Mouse (Mus musculus): ENCODE measurements around the gene Plb1. TPM values are rescaled to one million over a fixed set of nuclear protein-coding genes. Genes with fewer than 3 reads are reported as not detected.

The Plb1 gene
- polyA plus RNA-seq, 2 experiments from 2014 or later = not detected

DNA sequence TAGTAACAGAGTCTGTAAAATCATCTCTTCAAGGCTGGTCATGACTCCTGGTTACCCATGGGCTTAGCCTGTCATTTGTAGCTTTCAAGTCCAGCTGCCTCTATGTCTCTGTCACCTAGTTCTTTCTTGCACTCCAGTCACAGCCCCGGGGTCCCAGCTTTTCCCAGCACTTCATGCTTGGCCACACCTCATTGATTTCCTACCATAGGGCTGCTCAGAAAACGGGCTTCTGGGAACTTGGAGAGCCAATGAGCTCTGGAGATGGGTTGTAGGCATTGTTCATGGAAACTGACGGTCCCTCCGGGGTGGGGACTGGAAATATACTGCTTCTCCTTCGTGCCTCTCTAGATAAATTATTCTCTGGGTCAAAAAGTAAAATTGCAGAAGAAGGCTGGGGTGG, 28.2 kb downstream of the Plb1 start:
- no peak for ATAC-seq

DNA sequence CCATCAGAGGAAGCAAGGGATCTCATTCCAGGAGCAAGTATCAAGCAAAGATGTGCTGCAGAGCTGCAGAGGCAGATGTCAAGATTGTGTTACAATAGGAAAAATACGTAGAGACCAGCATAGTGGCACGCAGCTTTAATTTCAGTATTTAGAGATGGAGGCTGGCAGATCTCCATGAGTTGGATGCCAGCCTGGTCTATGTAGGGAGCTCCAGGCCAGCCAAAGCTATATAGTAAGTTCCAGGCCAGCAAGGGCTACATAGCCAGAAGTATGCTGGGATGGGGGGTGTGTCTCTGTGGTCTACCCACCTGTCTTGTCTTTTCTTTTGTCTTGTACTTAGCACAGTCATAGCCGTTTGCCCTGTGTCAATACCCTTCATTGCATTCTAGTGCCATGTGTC, 28.7 kb downstream of the Plb1 start:
- ATAC-seq = no peak

GRCm38 (mm10) chr5:32262534-32262933, 30.0 kb downstream of the Plb1 start:
- no peak for ATAC-seq

GRCm38 (mm10) chr5:32272502-32272901, 40.0 kb downstream of the Plb1 start:
- no peak for ATAC-seq

GRCm38 (mm10) chr5:32278000-32278694, 45.6 kb downstream of the Plb1 start:
- ATAC-seq = no peak

DNA sequence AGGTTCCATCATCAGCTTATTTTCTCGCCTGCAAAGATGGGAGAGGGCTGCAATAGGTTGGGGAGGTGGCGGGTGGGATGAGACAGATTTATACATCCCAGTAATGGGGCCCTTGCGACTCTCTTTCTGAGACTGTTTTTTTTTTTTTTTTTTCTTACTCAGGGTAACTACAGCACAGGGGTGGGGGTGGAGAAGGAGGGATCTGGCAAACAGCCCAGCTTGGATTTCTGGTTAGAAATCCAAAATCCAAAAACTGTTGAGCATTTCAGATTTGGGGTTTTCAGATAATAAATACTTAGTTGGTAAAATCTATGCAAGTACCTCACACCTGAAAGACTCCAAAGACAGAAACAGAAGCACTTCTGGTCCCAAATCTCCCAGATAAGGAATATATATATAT, 47.6 kb downstream of the Plb1 start:
- ATAC-seq = no peak

GRCm38 (mm10) chr5:32282345-32282744, 49.8 kb downstream of the Plb1 start:
- no peak for ATAC-seq

GRCm38 (mm10) chr5:32283457-32283856, 50.9 kb downstream of the Plb1 start:
- no peak for ATAC-seq

GRCm38 (mm10) chr5:32286315-32286714, 53.8 kb downstream of the Plb1 start:
- no peak for ATAC-seq

DNA sequence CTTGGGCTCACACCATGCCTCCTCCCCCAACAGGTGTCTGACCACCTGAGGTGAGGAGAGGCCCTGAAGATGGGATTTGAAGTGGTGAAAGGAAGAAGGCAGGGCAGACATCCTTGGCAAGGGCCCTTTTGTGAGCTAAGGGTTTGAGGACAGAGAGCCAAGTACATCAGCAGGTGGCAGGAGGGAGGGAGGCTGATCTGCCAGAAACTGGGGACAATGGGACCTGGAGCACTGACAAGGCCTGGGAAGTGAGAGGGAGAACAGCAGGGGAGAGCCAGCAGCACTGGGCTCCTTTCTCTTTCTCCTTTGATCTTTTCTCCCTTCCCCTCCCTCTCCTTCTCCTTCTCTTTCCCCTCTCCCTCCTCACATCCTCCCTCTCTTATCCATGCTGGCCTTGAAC, 55.5 kb downstream of the Plb1 start:
- no peak for ATAC-seq

DNA sequence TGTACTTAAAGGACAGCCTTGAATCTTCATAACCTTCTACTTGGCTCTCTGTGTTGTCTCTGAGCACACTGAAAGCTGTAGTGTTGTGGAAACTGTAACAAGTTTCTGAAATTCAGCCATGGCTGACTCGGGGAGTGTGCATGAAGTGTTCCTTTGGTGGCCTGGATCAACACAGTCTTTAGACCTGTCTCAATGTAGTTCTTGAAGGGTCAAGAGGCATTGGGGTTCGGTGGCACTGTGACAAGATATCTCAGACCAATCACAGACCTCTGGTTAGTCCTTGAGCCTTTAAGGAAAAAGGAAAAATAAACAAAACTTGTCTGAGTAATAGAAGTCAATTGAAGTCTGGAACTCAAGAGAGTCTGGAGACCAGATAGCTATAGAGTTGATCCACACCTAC, 58.8 kb downstream of the Plb1 start:
- no peak for ATAC-seq

DNA sequence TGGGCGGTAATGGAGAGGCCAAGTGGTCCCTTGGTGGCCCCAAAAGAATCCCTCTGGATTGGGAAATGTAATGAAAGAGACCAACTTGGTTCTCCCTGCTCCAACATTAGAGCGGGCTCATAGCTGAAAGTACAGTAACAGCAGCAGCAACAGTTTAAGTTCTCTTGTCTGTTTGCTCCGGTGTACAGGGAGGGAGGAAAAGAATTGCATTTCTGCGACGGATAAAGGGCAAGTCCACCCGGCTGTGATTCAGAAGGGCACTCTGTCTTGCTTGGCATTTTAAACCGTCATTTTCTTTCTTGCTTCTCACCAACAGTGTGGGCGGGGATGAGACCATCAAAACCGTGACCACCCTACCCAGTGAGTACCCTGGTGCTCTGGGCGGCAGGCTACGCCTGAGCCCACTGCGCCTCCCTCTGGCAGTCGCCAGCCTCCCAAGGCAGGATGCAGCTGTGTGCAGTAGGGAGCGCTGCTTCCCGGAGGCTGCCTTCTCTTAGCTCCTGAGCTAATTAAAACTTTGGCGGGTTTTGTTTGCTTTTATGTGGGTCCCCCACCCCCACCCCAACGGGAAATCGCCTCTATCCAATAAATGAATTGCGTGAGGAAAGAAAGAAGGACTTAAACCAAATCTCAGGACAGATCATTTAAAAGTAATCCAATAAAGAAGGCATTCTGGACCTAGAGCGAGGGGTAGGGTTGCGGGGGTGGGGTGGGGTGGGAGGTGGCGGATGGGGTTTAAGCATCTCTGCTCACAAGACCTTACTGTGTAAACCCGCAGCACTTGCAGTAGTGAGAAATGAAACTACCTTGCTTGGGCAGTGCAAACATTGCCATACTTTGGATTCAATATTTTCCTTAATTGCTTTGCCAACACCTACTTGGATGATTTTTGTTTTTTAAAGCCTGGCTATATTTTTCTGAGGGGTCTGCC, 70.7 kb downstream of the Plb1 start:
- no peak for ATAC-seq

DNA sequence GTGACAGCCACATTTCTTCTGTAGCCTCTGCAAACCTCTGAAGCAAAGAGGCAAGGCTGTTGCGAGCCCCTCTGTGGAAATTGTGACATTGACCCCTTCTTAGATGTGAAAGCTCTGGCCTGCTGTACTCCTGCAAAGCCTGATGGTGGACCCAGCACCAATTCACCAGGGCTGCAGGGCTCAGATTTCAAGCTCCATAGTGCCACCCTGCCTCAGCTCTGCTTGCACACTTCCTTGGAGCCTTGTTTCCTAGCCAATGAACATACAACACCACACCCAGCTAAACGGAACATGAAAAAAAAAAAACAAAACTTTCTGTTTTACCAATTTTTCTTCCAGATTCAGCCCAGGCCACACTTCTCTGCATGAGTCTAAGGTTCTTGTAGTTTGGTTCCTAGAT, 74.6 kb downstream of the Plb1 start:
- no peak for ATAC-seq

GRCm38 (mm10) chr5:32308647-32309046, 76.1 kb downstream of the Plb1 start:
- ATAC-seq = no peak

DNA sequence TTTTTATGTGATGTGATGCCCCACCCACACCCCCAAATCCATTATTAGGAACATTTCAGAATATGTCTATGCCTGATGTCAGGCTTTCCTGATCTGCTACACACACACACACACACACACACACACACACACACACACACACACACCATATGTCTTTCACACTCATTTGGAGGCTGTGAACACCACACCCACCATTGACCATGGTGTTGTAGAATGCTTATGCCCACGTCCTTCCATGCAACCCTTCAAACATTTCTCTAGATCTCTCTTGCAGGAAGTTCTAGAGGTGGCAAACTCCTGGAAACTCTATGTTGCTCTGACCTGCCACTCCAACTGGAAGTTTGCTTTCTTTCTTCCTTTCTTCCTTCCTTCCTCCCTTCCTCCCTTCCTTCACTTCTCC, 77.2 kb downstream of the Plb1 start:
- ATAC-seq = no peak

DNA sequence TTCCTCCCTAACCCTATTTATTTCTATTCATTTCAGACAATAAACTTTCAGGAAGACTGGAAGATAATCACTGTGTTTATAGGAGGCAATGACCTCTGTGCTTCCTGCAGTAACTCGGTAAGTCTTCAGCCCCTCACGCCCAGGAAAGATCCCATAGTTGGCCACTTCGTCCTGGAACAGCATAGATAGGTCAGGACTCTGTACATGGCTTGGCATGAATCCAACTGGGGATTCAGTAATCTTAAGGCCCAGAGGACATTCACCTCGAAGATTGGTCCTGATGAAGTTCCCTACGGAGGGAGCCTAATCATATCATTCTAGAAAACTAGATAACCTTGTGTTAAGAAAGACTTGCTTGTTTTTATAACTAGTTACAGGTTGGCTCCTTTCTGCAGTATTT, 78.3 kb downstream of the Plb1 start:
- no peak for ATAC-seq

DNA sequence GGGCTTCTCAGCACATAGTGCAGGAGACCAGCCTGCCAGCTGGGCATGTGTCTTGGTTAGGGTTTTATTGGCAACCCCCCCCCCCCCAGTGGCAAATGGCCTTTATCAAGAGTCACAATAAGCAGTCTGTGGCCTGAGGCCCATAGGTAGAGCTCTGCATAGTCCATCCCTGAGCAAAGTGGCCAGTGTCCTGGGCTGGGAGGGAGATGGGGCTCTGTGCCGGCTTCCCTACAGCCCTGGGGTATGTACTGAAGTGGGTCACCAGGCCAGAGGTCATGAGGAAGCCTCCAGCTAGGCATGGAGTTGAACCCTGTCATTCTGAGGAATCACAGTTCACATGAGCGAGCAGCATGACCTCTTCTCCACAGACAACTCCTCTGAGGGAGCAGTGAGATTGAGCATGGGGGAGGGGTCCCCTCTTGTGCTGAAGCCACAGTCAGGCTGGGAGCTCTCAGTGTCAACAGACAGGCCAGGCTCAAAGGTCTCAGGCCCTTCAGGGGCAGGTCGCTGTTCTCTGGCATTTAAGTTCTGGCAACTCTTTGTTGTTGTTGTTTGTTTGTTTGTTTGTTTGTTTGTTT, 79.2 kb downstream of the Plb1 start:
- no peak for ATAC-seq

GRCm38 (mm10) chr5:32313671-32314070, 81.2 kb downstream of the Plb1 start:
- ATAC-seq = peak; percentile 26

GRCm38 (mm10) chr5:32314731-32315130, 82.2 kb downstream of the Plb1 start:
- ATAC-seq = no peak

DNA sequence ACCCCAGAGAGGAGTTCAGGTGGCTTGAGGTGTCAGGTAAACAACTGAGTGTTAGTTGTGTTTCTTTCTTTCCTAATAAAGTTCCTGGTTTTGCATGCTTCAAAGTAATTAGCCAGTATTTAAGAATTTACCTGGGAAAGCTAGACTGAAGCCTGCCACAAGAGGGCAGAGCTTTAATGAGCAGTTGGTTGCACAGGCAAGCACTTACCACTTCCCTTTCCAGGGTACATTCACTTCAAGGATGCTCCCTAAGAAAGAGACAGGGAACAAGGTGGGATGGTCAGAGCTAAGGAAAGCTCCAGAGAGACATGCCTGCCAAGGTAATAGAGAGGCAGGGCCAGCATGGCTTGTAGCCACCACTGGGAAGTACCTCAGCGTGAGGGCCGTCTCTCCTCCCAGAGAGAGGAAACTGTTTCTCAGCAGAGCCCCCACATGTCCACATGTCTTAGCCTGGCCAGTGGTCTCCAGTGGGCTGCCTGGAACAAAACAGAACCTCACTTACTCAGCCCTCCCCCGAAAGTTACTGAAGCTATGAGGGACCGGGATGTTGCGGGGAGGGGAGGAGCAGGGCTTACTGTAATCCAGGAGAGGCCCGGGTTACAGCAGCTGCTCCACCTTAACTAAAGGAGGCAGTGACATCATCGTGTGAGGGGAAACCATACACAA, 89.8 kb downstream of the Plb1 start:
- ATAC-seq = no peak

GRCm38 (mm10) chr5:32328139-32328538, 95.6 kb downstream of the Plb1 start:
- no peak for ATAC-seq

- no peak for ATAC-seq
Measured at GRCm38 (mm10) chr5:32332591-32332990, 100.1 kb downstream of the Plb1 start.

GRCm38 (mm10) chr5:32335172-32335571, 102.7 kb downstream of the Plb1 start:
- ATAC-seq = no peak
